Mouse (Mus musculus) retina, postnatal 7 days (tissue): ENCODE data around the gene Plac8.

ENCODE experiments used
- DNase-seq: peaks from one replicate; pipeline ENCODE4 v3.0.0-alpha.2; 2012; ENCODE audit warnings: low read depth, low spot score

The Plac8 gene

GRCm38 (mm10) chr5:100546294-100547080 is 25.6 kb downstream of the Plac8 start:
- DNase-seq, result no peak

DNA sequence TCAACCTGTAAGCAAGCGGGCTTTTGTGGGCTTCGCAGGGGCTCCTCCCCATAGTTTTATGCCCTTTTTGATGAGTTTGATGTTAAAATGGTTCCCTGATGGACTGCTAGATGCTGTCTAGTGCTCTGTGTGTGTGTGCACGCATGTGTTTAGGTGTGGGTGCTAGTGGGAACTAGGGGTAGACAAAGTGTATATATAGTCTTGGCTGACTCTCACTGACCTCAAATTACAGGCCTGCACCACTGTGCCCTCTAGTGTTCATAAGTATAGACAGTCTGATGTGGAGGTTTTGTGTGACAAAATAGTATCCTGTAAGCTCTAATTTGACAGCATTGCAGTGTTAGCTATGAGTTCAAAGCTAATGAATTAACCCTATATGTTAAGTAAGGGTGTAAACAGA is 35.4 kb downstream of the Plac8 start:
- no peak for DNase-seq

- no peak for DNase-seq
Observed at GRCm38 (mm10) chr5:100535826-100536225, 36.2 kb downstream of the Plac8 start.

DNA sequence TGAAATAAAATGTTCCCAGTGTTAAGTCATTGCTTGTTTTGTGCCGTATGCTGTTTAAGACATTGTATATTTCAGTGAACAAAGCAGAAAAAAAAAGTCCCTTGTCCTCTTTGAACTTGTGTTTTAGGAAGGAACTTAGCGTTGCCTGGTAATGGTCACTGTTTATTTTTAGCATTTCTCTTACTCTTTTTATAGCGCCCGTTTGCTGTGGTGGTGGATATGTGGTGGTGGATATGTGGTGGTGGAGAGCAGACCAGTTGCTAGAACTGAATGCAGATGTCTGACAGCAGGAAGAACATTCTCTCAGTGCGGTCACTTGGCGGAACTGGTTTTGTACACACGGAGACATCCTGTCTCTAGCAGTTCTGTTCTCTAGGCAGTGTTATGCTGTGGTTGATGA is 45.9 kb downstream of the Plac8 start:
- no peak for DNase-seq

GRCm38 (mm10) chr5:100525620-100526019 is 46.4 kb downstream of the Plac8 start:
- no peak for DNase-seq

DNA sequence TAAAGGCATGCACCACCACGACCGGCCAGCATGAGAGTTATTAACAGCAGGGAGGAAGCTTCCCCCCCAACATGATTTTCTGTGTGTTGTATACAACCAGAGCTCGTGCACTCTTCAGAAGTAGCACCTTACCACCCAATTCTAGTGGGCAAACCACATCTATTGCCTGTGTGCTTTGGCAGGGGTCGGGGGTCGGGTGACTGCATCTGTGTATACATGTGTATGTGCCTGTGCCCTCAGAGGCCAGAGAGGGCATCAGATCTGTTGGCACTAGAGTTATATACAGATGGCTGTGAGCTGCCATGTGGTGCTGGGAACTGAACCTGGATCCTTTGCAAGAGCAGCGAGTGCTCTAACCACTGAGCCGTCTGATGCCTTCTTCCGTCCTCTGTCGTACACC is 47.1 kb downstream of the Plac8 start:
- no peak for DNase-seq

DNA sequence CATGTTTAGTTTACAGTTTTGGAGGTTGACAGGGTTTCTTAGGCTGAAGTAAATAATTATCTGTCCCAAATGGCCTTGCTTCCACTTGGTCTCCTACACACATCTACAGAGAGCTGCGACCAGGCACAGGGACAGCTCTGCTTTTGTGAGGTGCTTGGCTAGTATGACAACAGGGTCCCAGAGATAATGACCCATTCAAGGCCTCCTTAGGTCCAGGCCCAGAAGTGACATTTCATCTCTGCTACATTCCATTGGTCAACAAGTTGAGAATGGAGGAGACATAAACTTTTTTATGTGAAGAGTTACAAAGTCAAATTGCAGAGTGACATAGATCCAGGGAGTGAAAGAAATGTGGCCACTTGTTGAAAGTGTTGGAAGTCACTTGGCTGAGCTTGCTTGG is 48.7 kb downstream of the Plac8 start:
- DNase-seq, result no peak

DNA sequence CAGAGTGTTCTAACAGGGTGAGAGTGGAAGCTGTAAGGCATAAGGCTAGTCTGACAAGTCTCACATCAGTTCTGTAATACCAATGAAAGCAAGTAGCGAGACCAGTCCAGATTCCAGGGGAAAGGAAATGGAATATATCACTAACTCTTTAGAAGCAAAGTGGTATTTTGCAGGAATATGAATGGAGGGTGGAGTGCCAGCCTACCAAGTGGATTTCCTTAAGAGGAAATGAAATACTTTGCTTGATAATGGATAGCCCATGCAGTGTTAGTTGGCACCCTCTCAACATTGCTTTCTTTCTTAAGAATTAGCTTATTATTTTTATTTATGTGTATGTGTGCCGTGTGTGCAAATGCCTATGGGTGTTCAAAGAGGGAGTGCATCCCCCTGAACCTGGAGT is 51.8 kb downstream of the Plac8 start:
- DNase-seq, result no peak

DNA sequence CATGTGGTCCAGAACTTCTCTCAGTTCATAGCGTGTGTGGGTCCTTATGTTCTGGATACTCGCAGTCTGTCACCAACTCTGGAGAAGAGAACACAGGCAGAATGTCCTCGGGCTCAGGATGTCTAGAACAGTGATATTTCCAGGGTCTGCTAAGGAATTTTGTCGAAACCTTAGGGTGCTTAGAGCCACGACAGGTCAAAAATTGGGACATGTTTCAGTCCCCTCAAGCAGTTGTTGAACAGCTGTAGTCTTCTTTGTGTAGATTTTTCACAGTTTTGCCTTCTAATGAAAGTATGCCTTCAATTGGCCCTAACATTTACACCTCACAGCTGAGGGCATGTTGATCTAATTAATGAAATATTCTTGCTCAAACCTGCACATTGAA is 53.0 kb downstream of the Plac8 start:
- DNase-seq, result no peak

DNA sequence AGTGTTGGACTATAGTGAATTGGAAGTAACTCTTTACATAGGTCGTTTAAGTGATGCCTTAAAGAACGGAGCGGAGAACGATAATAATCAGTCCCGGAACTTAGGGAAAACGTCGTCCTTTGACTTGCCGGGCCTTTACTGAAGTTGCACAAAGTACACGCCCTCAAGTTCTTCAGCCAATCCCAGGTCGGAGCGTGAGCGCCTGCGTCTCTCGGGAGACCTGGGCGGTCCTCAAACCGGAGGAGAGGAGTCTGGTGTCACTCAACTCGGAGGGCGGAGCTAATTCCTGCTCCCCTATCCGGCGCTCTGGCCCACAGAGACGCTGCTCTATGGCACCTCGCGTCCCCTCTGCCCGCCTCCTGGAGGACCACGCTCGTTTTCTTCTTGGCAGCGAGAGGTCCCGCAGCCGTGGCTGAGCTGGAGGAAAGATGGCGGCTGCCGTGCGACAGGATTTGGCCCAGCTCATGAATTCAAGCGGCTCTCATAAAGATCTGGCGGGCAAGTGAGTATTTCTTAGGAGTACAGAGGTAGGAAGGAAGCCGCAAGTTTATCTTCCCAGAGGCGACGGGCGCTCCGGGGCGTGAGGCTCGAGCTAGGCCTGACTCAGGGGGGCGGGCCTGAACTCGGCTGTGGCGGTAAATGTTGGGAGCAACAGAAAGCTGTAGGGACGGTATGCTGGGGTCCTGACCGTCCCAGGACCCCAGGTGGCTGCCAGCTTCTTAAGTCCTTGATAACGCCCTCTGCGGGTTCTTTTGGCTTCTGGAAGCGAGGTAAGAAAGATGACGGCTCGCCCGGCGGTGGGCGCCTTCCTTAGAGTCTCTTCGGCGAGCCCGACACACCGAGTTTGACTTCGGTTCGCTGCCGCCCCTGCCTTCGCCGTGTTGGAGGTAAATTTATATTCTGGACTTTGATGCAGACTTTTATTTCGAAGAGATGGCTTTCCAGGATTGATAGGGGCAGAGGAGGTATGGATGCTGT is 53.7 kb downstream of the Plac8 start, which contains the start of gene Cops4:
Gene Cops4, plus strand, starts transcription at position 261 of the 978 bp plus-strand sequence.
- DNase-seq, result peak; percentile 98

GRCm38 (mm10) chr5:100512576-100512975 is 59.5 kb downstream of the Plac8 start:
- DNase-seq, result no peak

- DNase-seq, result no peak
Observed at GRCm38 (mm10) chr5:100509247-100509646, 62.8 kb downstream of the Plac8 start.
